Comparison of ENCODE assay signal across 9 mouse cellular contexts in genomic region chr14:104466557-104466956, GRCm38 (mm10). TPM values are rescaled to one million over a fixed set of nuclear protein-coding genes. Genes with fewer than 3 reads are reported as not detected.
DNase-seq lines count a peak whose midpoint lies in the region; ATAC-seq and TF ChIP-seq lines count a peak whose summit lies in the region.
"Had no signal": no experiment of that assay in that cellular context is flagged by ENCODE, and none has a peak within 500 bp of the region (broad histone marks: within the 10 kb centered on the region; RNA-seq: fewer than 3 reads in every experiment).

No protein-coding gene starts in this region.

- no peak for TF ChIP-seq CTCF in midbrain, postnatal 0 days (IDR thresholded peaks at IDR 0.05)

- peak overlapping the region; percentile 62 for H3K4me3 ChIP-seq in heart, embryonic 13.5 days
- peak overlapping the region; percentile 65 for H3K4me3 ChIP-seq in hindbrain, embryonic 16.5 days (ENCODE audit: low read length)
- H3K4me3 ChIP-seq in midbrain, postnatal 0 days (ENCODE audit: low read depth, low read length): peak overlapping the region; percentile 60
- H3K4me3 ChIP-seq: layer of hippocampus, adult 2 months had no signal

- 2% methylated on average over 25 of the region's 43 CpGs for WGBS in heart, embryonic 13.5 days
- WGBS in hindbrain, embryonic 16.5 days: under 1% methylated on average over 22 of the region's 43 CpGs
- 0% methylated on average over 20 of the region's 43 CpGs for WGBS in midbrain, postnatal 0 days

- H3K9me3 ChIP-seq in heart, embryonic 13.5 days: no peaks in the 10 kb centered on the region
- no peaks in the 10 kb centered on the region for H3K9me3 ChIP-seq in hindbrain, embryonic 16.5 days (ENCODE audit: control insufficient read depth, low read length)
- no peaks in the 10 kb centered on the region for H3K9me3 ChIP-seq in midbrain, postnatal 0 days (ENCODE audit: low read length)

- no peak overlapping the region for H3K27ac ChIP-seq in heart, embryonic 13.5 days (replicated peaks)
- peak overlapping the region; percentile 12; the same call in 1 of the 2 replicates for H3K27ac ChIP-seq in hindbrain, embryonic 16.5 days (ENCODE audit: low read depth, low read length)
- peak overlapping the region; percentile 51; the same call in 1 of the 2 replicates for H3K27ac ChIP-seq in midbrain, postnatal 0 days (ENCODE audit: low read depth, low read length)
- H3K27ac ChIP-seq: layer of hippocampus, adult 2 months had no signal

- ATAC-seq in heart, embryonic 13.5 days (ENCODE audit: extremely low read depth, insufficient number of reproducible peaks, low FRiP score, low TSS enrichment): no peak
- ATAC-seq in hindbrain, embryonic 16.5 days: no peak
- no peak for ATAC-seq in midbrain, postnatal 0 days (ENCODE audit: low FRiP score)

- no peaks in the 10 kb centered on the region for H3K36me3 ChIP-seq in heart, embryonic 13.5 days
- no peaks in the 10 kb centered on the region for H3K36me3 ChIP-seq in hindbrain, embryonic 16.5 days (ENCODE audit: control insufficient read depth, insufficient read depth, low read length)
- no peaks in the 10 kb centered on the region for H3K36me3 ChIP-seq in midbrain, postnatal 0 days (ENCODE audit: insufficient read depth, low read length)

- no peak overlapping the region for H3K9ac ChIP-seq in heart, embryonic 13.5 days
- H3K9ac ChIP-seq in hindbrain, embryonic 16.5 days (ENCODE audit: low read depth, low read length): peak overlapping the region; percentile 14; the same call in 1 of the 2 replicates
- peak overlapping the region; percentile 46; the same call in 1 of the 2 replicates for H3K9ac ChIP-seq in midbrain, postnatal 0 days (replicated peaks; ENCODE audit: low read length, poor library complexity, severe bottlenecking)

- peaks cover 25% of the 10 kb centered on the region for H3K4me1 ChIP-seq in heart, embryonic 13.5 days
- H3K4me1 ChIP-seq in hindbrain, embryonic 16.5 days (ENCODE audit: control insufficient read depth, insufficient read depth, low read depth, low read length): peaks cover 20% of the 10 kb centered on the region
- no peaks in the 10 kb centered on the region; the same call in 1 of the 2 replicates for H3K4me1 ChIP-seq in midbrain, postnatal 0 days (ENCODE audit: insufficient read depth, low read length)

- H3K27me3 ChIP-seq in heart, embryonic 13.5 days (replicated peaks): peaks cover 93% of the 10 kb centered on the region
- H3K27me3 ChIP-seq in hindbrain, embryonic 16.5 days (replicated peaks; ENCODE audit: control insufficient read depth, insufficient read depth, low read length): peaks cover 51% of the 10 kb centered on the region
- H3K27me3 ChIP-seq in midbrain, postnatal 0 days (ENCODE audit: insufficient read depth, low read length): peaks cover 60% of the 10 kb centered on the region

- no peak for DNase-seq in heart, postnatal 4 days
- DNase-seq in embryo, embryonic 10.5 days (ENCODE audit: low spot score): peak; percentile 20
- DNase-seq in midbrain, postnatal 0 days (ENCODE audit: low spot score): no peak
- no peak for DNase-seq in cerebellum, adult 9-11 months
- no peak for DNase-seq in spleen, postnatal 36 days (ENCODE audit: low spot score in 2 of 2)
- DNase-seq in ovary, postnatal 10 days (ENCODE audit: low spot score): no peak

- peak overlapping the region; percentile 85 for H3K4me2 ChIP-seq in heart, embryonic 13.5 days
- H3K4me2 ChIP-seq in hindbrain, embryonic 16.5 days (ENCODE audit: low read length): peak overlapping the region; percentile 60
- H3K4me2 ChIP-seq in midbrain, postnatal 0 days (ENCODE audit: low read depth, low read length, poor library complexity, severe bottlenecking): peak overlapping the region; percentile 55

RNA-seq across cellular contexts. Expression of gene Pou4f1, which starts 1.2 kb away (rescaled TPM):
- polyA plus RNA-seq in heart, embryonic 13.5 days (2015; fragmentation: Nextera tagmentation; extraction: Ambion mirVana): 0.12 and 0.25 TPM in 2 replicates
- under 1 TPM; 0.23 to 0.24 TPM for total RNA-seq in heart, postnatal 4 days (2021)
- polyA plus RNA-seq in hindbrain, embryonic 16.5 days (2015; fragmentation: Nextera tagmentation; extraction: Ambion mirVana): 33.4 and 34.8 TPM in 2 replicates
- total RNA-seq in midbrain, postnatal 0 days (2014; rRNA removed): 17.3 and 17.6 TPM in 2 replicates
- 40.8 and 43.1 TPM in 2 replicates for polyA plus RNA-seq in midbrain, postnatal 0 days (2015; fragmentation: Nextera tagmentation; extraction: Ambion mirVana)
- total RNA-seq: layer of hippocampus, adult 2 months had no signal

RNA-seq across cellular contexts. Expression of gene Rnf219, which starts 55.9 kb away (rescaled TPM):
- polyA plus RNA-seq in heart, embryonic 13.5 days (2015; fragmentation: Nextera tagmentation; extraction: Ambion mirVana): 16.5 and 18.3 TPM in 2 replicates
- total RNA-seq in heart, postnatal 4 days (2021): 10 to 100 TPM; 10.3 to 12.6 TPM
- 25.1 and 26.1 TPM in 2 replicates for polyA plus RNA-seq in hindbrain, embryonic 16.5 days (2015; fragmentation: Nextera tagmentation; extraction: Ambion mirVana)
- total RNA-seq in midbrain, postnatal 0 days (2014; rRNA removed): 11.9 and 22.0 TPM in 2 replicates
- 18.7 and 26.3 TPM in 2 replicates for polyA plus RNA-seq in midbrain, postnatal 0 days (2015; fragmentation: Nextera tagmentation; extraction: Ambion mirVana)

Comparison
In these comparisons a context has a peak if more than half of its experiments do, and no peak if none do; other contexts are left out.
1. RNA of gene Pou4f1, which starts 1.2 kb away (polyA plus RNA-seq): 40.8 to 43.1 TPM in midbrain, postnatal 0 days and 33.4 to 34.8 TPM in hindbrain, embryonic 16.5 days; 0.12 to 0.25 TPM in heart, embryonic 13.5 days; every median in the first group is over 10 times any median in the second.
2. Peak in every context shown above with its lines, with median percentiles within 50 percentile points of each other: H3K4me2 ChIP-seq and H3K4me3 ChIP-seq.